Mouse (Mus musculus): ENCODE measurements around the gene Msrb1. TPM values are rescaled to one million over a fixed set of nuclear protein-coding genes. Genes with fewer than 3 reads are reported as not detected.
"Not testable (repeated sequence)": the region's sequence is repeated elsewhere in the genome, so short reads cannot be mapped to it uniquely, and the experiment has no call there.

Gene Msrb1
- polyA plus RNA-seq, 1 experiment from 2014 or later, result 18.2 TPM

GRCm38 (mm10) chr17:24701251-24701650, 35.2 kb upstream of the Msrb1 start:
- H3K27ac ChIP-seq (ENCODE audit: poor library complexity, severe bottlenecking), result no peak overlapping the region
- no peak for ATAC-seq (ENCODE audit: insufficient number of reproducible peaks, low FRiP score)
- H3K9me3 ChIP-seq (replicated peaks), result no peaks in the 10 kb centered on the region
- no peak overlapping the region for H3K4me3 ChIP-seq
- H3K4me2 ChIP-seq, result no peak overlapping the region
- H3K9ac ChIP-seq, result no peak overlapping the region
- 87% methylated on average over 9 of the region's 9 CpGs for WGBS
- peaks cover 57% of the 10 kb centered on the region for H3K36me3 ChIP-seq
- peaks cover 18% of the 10 kb centered on the region for H3K4me1 ChIP-seq (replicated peaks)
- 0 out of 2 replicates have a peak, but pooled peaks cover 4% of the 10 kb centered on the region for H3K27me3 ChIP-seq (replicated peaks)

DNA sequence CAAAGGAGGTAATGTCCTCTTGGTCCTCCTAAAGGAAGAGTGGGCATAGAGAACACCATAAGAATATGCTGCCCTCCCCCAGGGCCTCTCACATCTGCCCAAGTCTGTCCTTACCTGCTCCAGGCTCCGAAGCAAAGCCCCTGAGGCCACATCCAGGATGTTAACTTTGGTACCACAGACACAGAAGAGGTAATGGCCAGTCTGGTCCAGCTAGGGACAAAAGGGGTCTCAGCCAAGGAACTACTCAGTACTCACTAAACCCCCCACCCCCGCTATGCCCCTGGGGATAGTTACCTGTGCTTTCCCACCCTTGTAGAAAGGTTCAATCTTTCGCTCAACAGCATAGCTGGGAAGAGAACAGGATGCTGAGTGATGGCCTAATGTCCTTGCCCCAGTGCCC, 30.6 kb upstream of the Msrb1 start:
- Histone ChIP-seq H3K27me3 (replicated peaks) (no peaks in the 10 kb centered on the region), H3K4me3 (no peak overlapping the region), H3K36me3 (peaks cover 44% of the 10 kb centered on the region), H3K4me2 (no peak overlapping the region), H3K4me1 (replicated peaks) (peaks cover 14% of the 10 kb centered on the region), H3K9me3 (replicated peaks) (no peaks in the 10 kb centered on the region), H3K27ac (ENCODE audit: poor library complexity, severe bottlenecking) (no peak overlapping the region), H3K9ac (no peak overlapping the region)
- ATAC-seq (ENCODE audit: insufficient number of reproducible peaks, low FRiP score), result no peak
- WGBS, result 97% methylated on average over 3 of the region's 3 CpGs

DNA sequence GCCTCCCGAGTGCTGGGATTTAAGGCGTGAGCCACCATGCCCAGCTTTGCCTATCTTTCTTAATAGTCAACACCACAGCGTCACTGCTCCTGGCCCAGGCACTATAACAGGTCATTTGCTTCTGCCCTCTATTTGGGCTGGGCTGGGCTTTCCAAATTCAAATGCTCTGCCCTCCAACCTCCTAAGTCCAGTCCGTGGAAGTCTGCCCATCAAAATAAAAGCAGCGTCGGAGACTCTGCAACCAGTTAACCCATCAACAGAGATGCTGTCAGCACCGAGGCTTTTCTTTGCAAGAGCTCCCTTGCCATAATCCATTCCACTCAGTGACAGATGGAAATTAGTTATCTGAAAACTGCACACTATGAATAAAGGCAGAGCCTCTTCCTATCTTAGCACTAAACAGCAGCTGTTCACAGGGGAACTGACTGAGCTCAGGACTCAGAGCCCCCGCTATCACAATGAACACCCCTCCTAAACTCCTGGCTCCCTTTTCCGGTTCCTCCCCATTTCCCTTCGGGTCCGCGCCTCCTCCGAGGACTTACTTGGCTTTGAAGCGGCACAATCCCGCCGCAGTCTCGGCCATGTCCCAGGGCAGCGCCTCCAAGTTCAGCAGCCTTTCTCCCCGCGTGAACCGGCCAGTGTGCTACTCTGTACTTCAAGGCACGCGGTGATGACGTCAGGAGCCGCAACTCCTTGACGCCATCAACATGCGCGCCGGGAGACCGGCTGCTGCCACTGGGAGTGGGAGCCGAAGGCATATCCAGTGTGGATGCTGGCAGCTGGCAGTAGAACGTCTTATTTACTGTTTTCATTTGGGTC, 29.3 kb upstream of the Msrb1 start, which contains the start of gene Tbl3:
Gene Tbl3 (minus strand): TSS at position 679 of the 819 bp plus-strand sequence.
- H3K9me3 ChIP-seq (replicated peaks), result no peaks in the 10 kb centered on the region
- peak within 1 kb of the TSS; percentile 91 for H3K4me3 ChIP-seq
- 4% methylated on average over 32 of the region's 32 CpGs for WGBS
- peak within 1 kb of the TSS; percentile 88 for H3K27ac ChIP-seq (ENCODE audit: poor library complexity, severe bottlenecking)
- peak; percentile 87 for ATAC-seq (ENCODE audit: insufficient number of reproducible peaks, low FRiP score)
- no peaks in the 10 kb centered on the region for H3K27me3 ChIP-seq (replicated peaks)
- peak within 1 kb of the TSS; percentile 84 for H3K9ac ChIP-seq
- peaks cover 30% of the 10 kb centered on the region for H3K36me3 ChIP-seq
- H3K4me1 ChIP-seq (replicated peaks), result peaks cover 14% of the 10 kb centered on the region
- peak within 1 kb of the TSS; percentile 93 for H3K4me2 ChIP-seq

- no peaks in the 10 kb centered on the region for H3K27me3 ChIP-seq (replicated peaks)
- H3K4me2 ChIP-seq, result peak overlapping the region; percentile 93
- ATAC-seq (ENCODE audit: insufficient number of reproducible peaks, low FRiP score), result 0 out of 2 replicates have a peak, but pooled peaks have one; percentile 47
- H3K9me3 ChIP-seq (replicated peaks), result no peaks in the 10 kb centered on the region
- peak overlapping the region; percentile 91 for H3K4me3 ChIP-seq
- WGBS, result 6% methylated on average over 24 of the region's 24 CpGs
- H3K27ac ChIP-seq (ENCODE audit: poor library complexity, severe bottlenecking), result peak overlapping the region; percentile 88
- peak overlapping the region; percentile 84 for H3K9ac ChIP-seq
- peaks cover 14% of the 10 kb centered on the region for H3K4me1 ChIP-seq (replicated peaks)
- H3K36me3 ChIP-seq, result peaks cover 23% of the 10 kb centered on the region
Observed at GRCm38 (mm10) chr17:24707801-24708425, 28.5 kb upstream of the Msrb1 start.

- Histone ChIP-seq H3K27me3 (replicated peaks) (no peaks in the 10 kb centered on the region), H3K4me2 (peak overlapping the region; percentile 93), H3K4me3 (peak overlapping the region; percentile 91; the same call in 1 of the 2 replicates), H3K27ac (ENCODE audit: poor library complexity, severe bottlenecking) (no peak overlapping the region), H3K9ac (no peak overlapping the region; the same call in 1 of the 2 replicates), H3K4me1 (replicated peaks) (peaks cover 14% of the 10 kb centered on the region), H3K9me3 (replicated peaks) (no peaks in the 10 kb centered on the region), H3K36me3 (peaks cover 20% of the 10 kb centered on the region)
- 42% methylated on average over 2 of the region's 2 CpGs for WGBS
- no peak for ATAC-seq (ENCODE audit: insufficient number of reproducible peaks, low FRiP score)
Observed at GRCm38 (mm10) chr17:24708646-24709045, 27.8 kb upstream of the Msrb1 start.

DNA sequence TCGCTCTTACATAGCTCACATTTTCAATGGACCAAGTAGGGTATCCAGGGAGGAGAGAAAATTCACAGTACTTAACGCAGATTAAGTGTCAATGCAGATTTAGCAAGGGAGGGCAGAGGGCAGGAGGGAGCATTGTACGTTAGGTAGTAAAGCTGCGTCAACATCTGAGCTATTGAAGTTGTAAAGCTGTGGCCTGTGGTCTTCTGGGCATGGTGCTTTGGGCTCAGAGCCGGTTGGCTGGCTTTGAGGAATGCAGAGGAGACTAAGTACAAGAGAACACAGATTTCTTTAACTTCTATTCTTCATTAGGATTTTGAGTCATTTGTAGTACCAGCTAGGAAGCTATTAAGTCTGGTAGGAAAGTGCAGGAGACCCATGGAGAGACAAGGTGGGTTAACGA, 20.9 kb upstream of the Msrb1 start:
- H3K27me3 ChIP-seq (replicated peaks), result no peaks in the 10 kb centered on the region
- 80% methylated on average over 6 of the region's 6 CpGs for WGBS
- peaks cover 4% of the 10 kb centered on the region; the same call in 1 of the 2 replicates for H3K4me1 ChIP-seq (replicated peaks)
- H3K4me2 ChIP-seq, result no peak overlapping the region
- peaks cover 24% of the 10 kb centered on the region for H3K36me3 ChIP-seq
- no peak for ATAC-seq (ENCODE audit: insufficient number of reproducible peaks, low FRiP score)
- H3K27ac ChIP-seq (ENCODE audit: poor library complexity, severe bottlenecking), result no peak overlapping the region
- H3K9me3 ChIP-seq (replicated peaks), result no peaks in the 10 kb centered on the region
- no peak overlapping the region for H3K4me3 ChIP-seq
- no peak overlapping the region for H3K9ac ChIP-seq

- Histone ChIP-seq H3K4me3 (no peak overlapping the region), H3K9me3 (replicated peaks) (no peaks in the 10 kb centered on the region), H3K36me3 (peaks cover 26% of the 10 kb centered on the region), H3K4me2 (no peak overlapping the region), H3K27me3 (replicated peaks) (no peaks in the 10 kb centered on the region), H3K27ac (ENCODE audit: poor library complexity, severe bottlenecking) (no peak overlapping the region), H3K9ac (no peak overlapping the region), H3K4me1 (replicated peaks) (peaks cover 6% of the 10 kb centered on the region)
- no peak for ATAC-seq (ENCODE audit: insufficient number of reproducible peaks, low FRiP score)
- WGBS, result 94% methylated on average over 15 of the region's 15 CpGs
Observed at GRCm38 (mm10) chr17:24716166-24716682, 20.2 kb upstream of the Msrb1 start.

DNA sequence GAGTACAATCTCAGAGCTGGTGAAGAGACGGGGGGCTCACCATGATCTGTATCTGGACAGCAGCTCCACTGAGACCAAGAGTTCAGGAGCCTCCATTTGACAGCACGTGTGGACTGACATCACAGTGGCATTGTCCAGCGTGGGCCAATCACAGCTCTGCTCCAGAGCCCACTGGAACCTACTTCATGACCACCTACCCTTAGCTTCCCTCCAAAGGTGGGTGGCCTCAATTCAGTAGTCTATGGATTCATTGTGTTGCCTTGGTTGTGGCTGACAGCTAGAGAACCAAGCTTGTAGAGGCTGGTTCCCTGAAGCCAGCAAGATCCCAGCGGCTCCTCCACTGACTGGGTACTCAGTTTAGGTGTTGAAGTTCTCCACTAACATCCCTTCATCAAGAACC, 18.5 kb upstream of the Msrb1 start, which contains the start of the genes Rnf151 and Rps2:
Gene Rnf151 (minus strand): TSS at position 121 of the 400 bp plus-strand sequence.
Gene Rps2 (plus strand): TSS at position 174 of the 400 bp plus-strand sequence.
- peaks cover 22% of the 10 kb centered on the region for H3K4me1 ChIP-seq (replicated peaks)
- peak within 1 kb of the TSS; percentile 98; the same call in 1 of the 2 replicates for H3K9ac ChIP-seq
- peaks cover 41% of the 10 kb centered on the region for H3K36me3 ChIP-seq
- no peaks in the 10 kb centered on the region for H3K27me3 ChIP-seq (replicated peaks)
- ATAC-seq (ENCODE audit: insufficient number of reproducible peaks, low FRiP score), result no peak
- H3K4me3 ChIP-seq, result peak within 1 kb of the TSS; percentile 95
- no peak within 1 kb of the TSS for H3K27ac ChIP-seq (ENCODE audit: poor library complexity, severe bottlenecking)
- H3K4me2 ChIP-seq, result peak within 1 kb of the TSS; percentile 79
- no peaks in the 10 kb centered on the region for H3K9me3 ChIP-seq (replicated peaks)
- WGBS, result 78% methylated on average over 4 of the region's 4 CpGs

- H3K9ac ChIP-seq, result peak overlapping the region; percentile 98
- not testable (repeated sequence) for ATAC-seq (ENCODE audit: insufficient number of reproducible peaks, low FRiP score); H3K9me3 ChIP-seq (replicated peaks); H3K27ac ChIP-seq (ENCODE audit: poor library complexity, severe bottlenecking); H3K27me3 ChIP-seq (replicated peaks)
- peak overlapping the region; percentile 79 for H3K4me2 ChIP-seq
- 52% methylated on average over 5 of the region's 5 CpGs for WGBS
- peaks cover 29% of the 10 kb centered on the region for H3K4me1 ChIP-seq (replicated peaks)
- peaks cover 41% of the 10 kb centered on the region for H3K36me3 ChIP-seq
- peak overlapping the region; percentile 95 for H3K4me3 ChIP-seq
Observed at GRCm38 (mm10) chr17:24718938-24719337, 17.5 kb upstream of the Msrb1 start.

- Histone ChIP-seq H3K4me3 (peak overlapping the region; percentile 95), H3K9me3 (replicated peaks) (no peaks in the 10 kb centered on the region), H3K36me3 (peaks cover 41% of the 10 kb centered on the region), H3K27me3 (replicated peaks) (no peaks in the 10 kb centered on the region), H3K4me1 (replicated peaks) (peaks cover 29% of the 10 kb centered on the region), H3K9ac (peak overlapping the region; percentile 98), H3K27ac (ENCODE audit: poor library complexity, severe bottlenecking) (peak overlapping the region; percentile 93), H3K4me2 (peak overlapping the region; percentile 84)
- ATAC-seq (ENCODE audit: insufficient number of reproducible peaks, low FRiP score), result peak; percentile 98
- WGBS, result under 1% methylated on average over 61 of the region's 61 CpGs
Observed at GRCm38 (mm10) chr17:24719494-24720222, 16.8 kb upstream of the Msrb1 start.

Data from heart, embryonic 12.5 days (tissue).